Mouse (Mus musculus) megakaryocyte, adult 5-6 weeks (primary cell): Measurements from ENCODE around the gene Hmgb3. TPM values are rescaled to one million over a fixed set of nuclear protein-coding genes. Genes with fewer than 3 reads are reported as not detected.
"Not testable (repeated sequence)": the region's sequence is repeated elsewhere in the genome, so short reads cannot be mapped to it uniquely, and the experiment has no call there.

Source experiments
- ATAC-seq: 2 replicates; pipeline ENCODE4 v1.8.0; 2016; ENCODE audit warnings: mild to moderate bottlenecking, inconsistent platforms; ENCODE audit not compliant: poor library complexity, severe bottlenecking
- total RNA-seq, 2 experiments: library from RNA; stranded (forward) in 1 of 2; stranded (reverse) in 1 of 2; fragments of 153-499, 151-499 nt in 1 of 2; fragments of 221-1000, 200-1000 nt in 1 of 2; gene quantifications; 2 replicates each; pipeline versions ENCODE4 v1.2.3 to v1.2.4; 2015 to 2017

Hmgb3 gene
- total RNA-seq (2015) (35.0 and 51.1 TPM in 2 replicates), total RNA-seq (2017) (58.9 and 75.0 TPM in 2 replicates)

DNA sequence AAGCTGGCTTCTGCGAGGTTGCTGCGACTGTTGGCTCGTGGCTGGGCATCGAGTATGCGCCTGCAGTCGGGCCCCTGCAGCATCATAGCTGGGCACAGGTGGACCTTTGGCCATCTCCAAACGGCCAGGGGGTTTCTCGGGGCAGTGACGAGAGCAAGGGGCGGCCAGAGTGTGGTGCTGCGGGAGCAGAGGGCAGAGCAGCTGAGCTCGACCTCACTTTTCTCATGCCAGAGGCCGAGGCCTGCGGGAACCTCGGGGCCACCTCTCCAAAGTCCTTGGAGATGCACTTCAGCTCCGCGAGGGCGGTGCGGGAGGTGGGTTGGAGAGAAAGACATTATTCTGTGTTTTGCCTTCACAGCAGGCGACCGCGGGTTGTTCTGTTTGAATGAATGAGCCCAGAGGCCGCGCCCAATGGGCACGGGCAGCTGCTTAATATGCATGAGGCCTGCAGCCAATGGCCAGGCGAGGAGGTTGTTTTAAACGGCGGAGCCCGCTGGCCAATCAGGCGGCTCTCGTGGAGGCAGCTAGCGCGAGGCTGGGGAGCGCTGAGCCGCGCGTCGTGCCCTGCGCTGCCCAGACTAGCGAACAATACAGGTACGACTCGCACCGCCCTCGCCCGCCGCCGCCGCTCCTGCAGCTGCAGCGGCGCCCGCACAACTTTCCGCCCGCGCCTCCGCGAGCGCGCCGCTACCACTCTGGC is at the start of gene Hmgb3:
TSS of gene Hmgb3 (plus strand) at position 504 of the 700 bp plus-strand sequence.
- peak; percentile 99 for ATAC-seq

DNA sequence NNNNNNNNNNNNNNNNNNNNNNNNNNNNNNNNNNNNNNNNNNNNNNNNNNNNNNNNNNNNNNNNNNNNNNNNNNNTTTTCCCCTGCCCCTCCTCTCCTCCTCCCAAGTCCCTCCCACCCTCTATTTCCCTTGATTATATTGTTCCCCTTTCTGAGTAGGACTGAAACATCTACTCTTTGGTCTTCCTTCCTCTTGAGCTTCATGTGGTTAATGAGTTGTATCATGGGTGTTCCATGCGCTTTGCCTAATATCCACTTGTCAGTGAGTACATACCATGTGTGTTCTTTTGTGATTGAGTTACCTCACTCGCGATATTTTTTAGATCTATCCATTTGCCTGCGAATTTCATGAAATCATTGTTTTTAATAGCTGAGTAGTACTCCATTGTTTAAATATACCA is 49.1 kb upstream of the Hmgb3 start:
- ATAC-seq: not testable (repeated sequence)

DNA sequence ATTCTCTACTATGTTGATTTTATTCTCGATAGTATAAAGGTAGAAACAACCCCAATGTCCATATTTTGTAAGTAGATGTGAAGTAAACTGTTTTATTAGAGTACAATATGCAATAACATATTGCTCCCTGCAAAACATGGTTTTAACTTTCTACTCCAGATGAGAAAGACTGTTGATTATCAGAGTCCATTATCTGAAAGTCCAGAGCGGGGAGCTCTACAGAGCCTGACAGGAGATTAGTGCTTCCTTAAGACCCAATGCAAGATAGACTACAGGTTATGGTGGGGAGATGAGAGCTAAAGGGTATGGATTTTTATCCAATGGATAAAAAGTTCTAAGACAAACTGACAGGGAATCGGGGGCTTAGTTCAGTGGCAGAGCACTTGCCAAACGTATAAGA is 36.5 kb upstream of the Hmgb3 start:
- no peak for ATAC-seq

DNA sequence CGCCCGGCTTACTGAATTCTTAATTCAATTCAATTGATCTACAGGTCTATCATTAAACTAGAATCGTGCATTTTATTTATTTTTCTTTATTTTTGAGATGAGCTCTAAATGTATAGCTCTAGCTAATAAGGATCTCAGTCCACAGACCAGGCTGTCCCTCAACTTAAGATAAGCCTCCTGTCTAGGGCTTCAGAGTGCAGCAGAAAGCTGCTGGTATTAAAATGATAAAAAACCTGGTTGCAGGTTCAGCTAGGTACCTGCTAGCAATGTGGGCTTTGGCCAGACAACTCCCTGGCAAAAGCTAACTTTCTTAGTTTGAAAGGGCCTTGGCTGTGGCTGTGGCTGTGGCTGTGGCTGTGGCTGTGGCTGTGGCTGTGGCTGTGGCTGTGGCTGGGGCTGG is 32.8 kb upstream of the Hmgb3 start:
- no peak for ATAC-seq

DNA sequence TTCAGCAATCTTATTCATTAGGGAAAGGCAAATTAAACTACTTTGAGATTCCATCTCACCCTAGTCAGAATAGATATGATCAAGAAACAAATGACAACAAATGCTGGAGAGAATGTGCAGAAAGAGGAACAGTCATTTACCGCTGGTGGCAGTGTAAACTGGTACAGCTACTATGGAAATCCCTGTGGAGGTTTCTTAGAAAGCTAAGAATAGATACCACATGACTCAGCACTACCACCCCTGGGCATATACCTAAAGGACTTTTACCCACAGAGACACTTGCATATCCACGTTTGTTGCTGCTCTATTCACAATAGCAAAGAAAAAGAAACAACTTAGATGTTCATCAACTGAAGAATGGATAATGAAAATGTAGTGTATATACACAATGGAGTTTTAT is 31.4 kb upstream of the Hmgb3 start:
- ATAC-seq: no peak

DNA sequence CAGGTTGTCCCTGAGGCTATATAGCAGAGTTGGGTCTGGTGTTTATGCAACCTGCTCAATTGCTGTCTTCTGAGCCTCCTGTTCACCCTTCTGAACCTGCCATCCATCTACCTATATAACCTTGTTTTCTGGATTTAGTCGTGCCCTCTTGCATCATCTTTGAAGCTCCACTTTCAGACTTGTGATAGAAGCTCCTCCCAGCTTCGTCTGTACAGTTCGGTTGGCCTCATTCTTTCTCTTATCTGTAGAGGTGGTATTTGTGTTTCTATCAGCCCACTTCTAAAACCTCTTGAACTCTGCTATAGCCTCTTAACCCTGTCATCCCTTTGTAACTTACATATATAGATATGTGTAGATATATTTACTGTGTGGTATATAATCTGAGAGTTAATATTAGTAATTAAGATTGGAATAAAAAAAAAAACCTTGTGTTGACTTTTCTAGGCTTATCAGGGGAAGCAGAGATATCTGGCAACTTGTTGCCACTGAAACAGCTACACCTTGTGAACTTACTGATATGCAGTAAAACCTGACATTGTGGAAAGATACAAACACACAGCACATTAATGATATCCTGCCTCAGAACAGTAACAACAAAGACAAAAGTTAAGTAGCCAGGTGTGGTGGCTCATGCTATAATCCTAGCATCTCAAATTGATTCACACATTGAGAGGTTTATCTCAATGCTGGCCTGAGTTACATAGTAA is 30.0 kb upstream of the Hmgb3 start:
- no peak for ATAC-seq

DNA sequence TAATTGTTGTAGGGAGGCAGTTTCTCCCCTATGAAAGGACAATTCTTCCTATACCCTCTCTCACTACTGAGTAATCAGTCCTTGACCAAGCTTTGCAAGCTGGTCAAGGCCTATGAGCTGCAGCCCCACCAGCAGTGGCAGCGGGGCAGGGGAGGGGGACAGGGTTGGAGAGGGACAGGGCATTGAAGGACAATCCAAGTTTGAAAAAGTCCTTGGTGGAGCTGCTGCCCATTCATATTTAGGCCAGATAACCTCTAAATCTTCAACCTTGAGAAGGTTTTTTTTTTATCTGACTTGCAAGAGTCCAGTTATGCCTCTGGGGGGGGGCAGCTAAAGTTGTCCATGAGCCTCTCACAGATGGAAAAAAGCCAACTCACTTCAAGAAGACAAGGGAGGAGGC is 28.3 kb upstream of the Hmgb3 start:
- ATAC-seq: no peak

DNA sequence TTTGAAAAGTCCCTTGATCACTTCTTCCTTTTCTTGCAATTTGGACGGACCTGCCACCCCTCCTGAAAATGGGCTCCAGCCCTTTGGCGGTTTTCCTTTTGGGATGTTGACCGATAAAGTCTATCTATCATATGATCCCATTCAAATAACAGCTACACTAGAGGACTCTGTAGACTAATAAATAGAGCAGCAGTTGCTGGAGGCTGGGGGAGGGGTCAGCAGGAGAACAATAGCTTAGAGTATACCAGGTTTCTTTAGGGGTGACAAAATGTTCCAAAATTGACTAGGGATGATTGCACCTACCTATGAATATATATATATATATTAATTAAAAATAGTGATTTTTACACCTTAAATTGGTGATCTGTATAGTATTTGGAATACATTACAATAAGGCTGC is 27.6 kb upstream of the Hmgb3 start:
- no peak for ATAC-seq

DNA sequence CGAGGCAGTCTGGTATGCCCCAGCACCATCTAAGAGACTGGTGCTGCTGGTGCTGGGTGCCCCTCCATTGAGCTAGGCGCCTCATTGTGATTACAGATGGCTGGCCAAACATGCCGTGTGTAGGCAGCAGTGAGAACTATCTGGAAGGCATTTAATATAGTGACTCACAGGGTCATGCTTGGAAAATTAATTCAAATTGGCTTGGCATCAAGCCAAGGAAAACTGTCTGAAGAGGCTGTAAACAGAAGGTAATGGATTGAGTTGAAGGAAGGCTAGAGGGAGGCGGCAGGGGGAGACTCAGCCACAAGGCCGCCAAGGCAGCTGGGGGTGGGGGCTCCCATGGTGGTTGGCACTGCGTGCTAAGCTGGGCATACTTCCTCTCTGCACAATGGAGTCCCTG is 27.1 kb upstream of the Hmgb3 start:
- ATAC-seq: no peak

DNA sequence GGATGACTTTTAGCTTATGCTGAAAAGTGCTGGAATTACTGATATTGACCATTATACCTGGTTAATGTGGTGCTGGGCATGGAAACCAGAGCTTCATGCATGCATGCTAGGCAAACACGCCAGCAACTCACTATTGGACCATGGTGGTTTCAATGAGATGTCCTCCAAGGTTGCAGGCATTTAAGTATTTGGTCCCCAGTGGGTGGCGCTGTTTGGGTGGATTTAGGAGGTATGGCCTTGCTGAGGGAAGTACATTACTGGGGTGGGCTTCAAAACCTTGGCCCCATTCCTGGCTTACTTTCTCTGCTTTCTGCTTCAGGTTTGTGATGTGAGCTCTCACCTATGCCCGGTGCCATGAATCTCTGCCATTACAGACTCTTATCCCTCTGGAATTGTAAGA is 23.1 kb upstream of the Hmgb3 start:
- ATAC-seq: no peak

DNA sequence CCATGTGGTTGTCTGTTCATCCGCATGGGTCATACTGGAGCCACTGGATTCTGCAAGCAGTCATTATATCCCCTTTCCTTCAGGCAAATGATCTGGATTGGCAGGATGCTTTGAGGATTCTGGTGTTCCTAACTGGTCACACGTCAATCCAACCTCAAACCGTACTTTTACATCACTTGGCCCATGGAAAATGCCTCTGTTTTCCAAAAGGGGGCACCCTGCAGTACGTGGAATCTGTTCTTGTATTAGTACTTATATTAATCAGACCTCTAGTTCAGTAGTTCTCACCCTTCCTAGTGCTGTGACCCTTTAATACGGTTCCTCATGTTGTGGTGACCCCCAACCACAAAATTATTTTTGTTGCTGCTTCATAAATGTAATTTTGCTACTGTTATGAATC is 21.6 kb upstream of the Hmgb3 start:
- ATAC-seq: no peak

DNA sequence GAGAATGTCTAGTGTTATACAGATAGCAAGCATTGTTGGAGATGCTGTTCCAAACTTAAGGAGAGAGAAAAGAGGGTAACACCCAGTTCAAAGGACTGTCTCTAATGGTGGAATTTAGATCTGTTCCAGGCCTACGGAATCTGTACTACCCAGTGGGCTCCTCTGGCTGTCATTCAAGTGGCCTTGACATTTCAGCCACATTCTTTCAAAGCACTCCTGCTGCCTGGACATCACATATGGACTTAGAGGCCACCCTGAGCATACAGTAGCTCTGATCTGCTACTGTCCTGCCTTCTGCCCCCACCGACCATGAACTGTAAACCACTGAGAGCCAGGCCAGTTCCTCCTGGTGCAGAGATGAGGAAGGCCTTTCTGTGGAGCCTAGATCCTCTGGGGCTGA is 17.9 kb upstream of the Hmgb3 start:
- no peak for ATAC-seq

DNA sequence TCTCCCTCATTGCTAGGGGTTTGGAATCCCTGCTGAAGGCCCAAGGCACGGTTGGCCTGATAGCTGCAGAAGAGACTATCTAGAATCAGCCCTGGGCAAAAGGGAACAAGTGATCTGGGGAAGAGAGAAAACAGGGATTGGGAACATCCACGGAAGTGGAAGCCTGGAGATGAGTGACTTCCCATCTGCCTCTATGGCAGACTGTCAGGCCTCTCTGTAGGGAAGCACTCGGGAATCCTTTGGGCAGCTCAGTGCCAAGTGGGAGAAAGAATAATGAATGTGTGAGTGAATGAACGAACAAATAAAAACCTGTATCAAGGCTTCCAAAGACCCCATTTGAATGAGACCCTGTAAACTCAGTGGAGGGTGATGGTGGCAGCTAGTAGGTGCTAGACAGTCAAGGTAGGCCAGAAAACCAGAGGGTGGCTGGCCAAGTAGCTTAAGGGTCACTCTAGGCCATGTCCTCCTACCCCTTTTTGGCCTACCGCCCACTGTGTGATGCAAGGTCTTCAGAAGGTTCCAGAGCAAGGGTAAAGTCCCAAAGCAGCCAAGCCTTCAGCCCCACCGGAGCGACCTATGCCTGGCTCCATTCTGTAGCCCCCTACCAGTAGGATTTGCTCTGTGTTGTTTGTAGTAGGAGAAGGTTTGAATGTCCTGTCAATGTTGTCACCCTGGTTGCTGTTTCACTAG is 14.8 kb upstream of the Hmgb3 start:
- ATAC-seq: no peak

DNA sequence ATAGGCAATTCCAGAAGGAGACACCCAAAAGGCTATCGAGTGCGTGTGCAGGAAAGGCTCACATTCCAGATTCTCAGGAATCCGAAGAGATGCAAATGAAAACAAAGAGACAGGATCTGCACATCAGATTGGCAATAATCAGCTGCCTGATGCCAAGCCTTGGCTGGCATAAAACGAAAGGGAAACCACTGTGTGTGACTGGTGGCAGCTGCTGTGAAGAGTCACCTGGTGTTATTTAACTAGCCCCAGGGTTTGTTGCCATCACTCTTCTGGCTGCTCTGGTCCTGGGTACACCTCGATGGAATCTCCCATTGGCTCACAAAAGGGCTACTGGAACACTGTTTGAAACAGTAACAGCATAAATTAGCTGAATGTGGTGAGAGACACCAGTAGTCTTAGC is 11.0 kb upstream of the Hmgb3 start:
- ATAC-seq: no peak

DNA sequence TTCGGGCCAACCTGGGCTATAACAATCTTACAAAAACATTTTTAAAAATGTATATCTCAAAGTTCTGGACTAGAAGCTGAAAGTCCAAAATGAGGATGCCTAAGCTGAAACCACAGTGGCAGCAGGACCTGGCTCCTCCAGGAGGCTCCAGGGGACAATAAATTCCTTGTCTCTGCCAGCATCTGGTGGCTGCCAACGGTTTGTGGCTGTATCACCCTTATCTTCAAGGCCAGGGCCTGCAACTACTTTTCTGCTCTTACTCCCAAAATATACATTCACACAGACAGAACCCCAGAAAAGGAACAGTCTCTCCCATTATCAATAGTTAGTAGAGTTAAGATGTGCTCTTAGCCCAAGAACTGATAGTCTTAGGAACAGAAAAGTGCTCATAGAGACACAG is 10.6 kb upstream of the Hmgb3 start:
- ATAC-seq: no peak

DNA sequence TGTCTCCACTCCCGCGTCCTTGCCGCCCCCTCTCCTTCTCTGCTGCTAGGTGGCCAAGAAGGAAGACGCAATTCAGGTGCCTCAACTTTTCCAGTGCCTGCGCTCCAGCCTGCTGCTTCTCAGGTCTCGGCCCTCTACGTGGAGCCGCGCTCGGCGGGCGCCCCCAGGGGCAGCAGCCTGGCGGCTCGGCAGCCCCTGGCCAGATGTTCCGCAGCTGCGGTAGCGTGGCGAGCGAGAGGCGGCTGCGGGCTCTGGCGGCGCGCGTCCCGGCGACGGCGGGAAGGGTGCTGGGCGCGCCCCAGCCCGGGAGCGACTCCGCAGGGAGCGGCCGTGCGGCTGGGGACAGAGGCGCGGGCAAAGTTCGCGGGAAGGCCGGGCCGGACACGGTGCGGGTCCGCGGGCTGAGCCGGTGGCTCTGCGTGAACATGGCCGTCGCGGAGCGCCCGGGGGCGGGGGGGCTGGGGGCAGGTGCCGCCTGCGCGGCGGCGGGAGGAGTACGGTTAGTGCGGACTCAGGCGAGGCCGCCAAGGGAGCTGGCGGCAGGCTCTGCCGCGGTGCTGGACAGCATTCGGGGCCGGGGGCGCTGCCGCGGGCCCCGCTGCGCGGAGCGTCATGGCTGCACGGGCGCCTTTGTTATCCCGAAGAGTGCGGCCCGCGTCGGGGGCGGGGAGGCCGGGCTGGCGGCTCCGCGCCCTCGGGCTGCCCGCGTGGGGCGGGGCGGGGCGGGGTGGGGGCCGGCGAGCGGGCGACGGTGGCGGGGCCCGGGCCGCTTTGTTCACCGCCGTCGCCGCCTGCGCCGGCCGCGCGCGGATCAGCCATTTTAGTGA is 610 bp downstream of the Hmgb3 start:
- no peak for ATAC-seq

DNA sequence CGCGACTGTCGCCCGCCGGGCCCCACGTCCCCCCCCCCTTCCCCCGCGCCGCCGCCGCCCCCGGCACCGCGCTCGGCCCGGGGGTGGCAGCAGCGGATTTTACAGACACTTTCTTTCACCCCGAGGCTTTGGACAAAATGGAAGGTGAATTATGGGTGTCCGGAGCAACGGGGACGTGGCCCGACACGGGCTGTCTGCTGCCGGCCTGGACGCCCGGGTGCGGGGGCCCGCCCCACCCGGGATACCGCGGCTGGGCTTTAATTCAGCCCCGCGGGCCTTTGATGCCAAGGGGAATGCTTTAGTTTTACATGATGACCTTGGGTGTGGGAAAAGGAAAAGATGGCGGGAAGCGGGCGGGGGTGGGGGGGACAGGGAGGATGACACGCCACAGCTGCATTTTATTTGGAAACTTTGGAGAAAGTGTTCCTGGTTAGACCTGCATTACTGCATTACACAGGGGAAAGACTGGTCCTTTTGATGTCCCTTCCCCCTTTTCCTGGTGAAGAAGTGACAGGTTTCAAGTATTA is 1.3 kb downstream of the Hmgb3 start:
- ATAC-seq: no peak

DNA sequence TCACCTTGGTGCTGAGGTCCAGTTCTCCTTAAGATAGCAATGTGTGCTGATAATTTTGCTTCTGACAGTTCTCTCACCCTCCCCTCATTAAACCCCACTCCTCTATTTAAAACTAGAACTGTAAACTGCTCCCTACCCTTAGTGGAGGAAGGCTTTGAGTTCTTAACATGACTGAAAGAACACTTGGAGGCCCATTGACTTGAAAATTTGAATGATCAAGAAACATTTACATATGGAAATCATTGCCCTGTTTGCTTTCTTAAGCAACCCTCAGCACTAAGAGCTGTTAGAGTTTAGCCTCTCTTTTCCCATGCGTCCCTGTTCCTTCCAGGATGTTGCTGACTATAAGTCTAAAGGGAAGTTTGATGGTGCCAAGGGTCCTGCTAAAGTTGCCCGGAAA is 3.6 kb downstream of the Hmgb3 start:
- no peak for ATAC-seq

DNA sequence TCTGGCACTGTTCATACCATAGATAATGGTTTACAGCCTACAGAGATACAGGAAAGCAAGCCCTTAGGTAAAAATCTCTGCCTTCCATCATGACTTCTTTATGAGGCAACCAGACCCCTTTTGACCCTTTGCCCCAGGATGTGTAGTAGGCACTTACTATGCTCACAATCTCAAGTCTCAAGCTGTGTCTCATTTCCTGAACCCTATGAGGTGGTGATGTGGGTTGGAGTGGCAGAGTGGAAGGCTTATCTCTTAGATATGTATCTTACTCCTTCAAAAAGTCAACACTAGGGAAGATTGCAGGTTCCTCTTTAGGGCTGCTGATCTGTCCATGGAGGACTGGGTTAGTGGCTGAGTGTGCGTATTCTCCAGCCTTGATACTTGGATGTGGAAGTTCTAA is 5.1 kb downstream of the Hmgb3 start:
- ATAC-seq: no peak

DNA sequence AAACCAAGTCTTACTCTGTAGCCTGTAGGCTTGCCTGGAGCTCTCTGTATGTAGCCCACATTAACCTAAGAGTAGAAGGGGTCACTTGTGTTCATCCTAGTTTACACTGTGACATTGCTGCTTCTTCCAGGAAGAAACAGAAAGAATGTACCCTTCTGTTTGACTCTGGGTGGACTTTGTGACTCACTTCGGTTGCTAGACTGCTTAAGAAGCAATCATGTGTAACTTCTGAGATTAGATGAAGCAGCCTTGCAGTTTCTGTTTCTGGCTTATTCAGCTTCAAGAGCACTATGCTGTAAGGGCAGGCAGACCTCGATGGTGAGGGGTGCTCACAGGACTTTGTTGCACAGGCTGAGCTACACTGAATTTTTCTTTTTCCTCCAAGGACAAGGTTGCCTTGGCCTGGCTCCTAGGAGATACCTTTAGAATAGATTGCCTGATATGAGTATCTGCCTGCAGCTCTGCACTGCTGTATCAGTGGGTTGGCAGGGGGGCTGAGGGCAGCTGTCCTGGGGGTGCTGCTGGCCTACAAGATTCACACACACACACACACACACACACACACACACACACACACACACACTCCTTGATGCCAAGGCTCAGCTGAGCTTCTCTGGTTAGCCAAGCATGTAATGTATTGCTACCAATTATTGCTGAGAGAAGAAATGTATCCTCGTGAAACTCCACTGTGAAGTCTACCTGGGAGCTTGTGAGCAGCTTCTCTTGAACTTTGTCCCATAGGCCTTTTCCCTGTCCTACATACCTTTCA is 17.6 kb downstream of the Hmgb3 start:
- ATAC-seq: no peak
